Mouse (Mus musculus) cortical plate, adult 2 months (tissue): ENCODE measurements around the gene Kif27. TPM values are rescaled to one million over a fixed set of nuclear protein-coding genes. Genes with fewer than 3 reads are reported as not detected.

Experiments used
- H3K27ac ChIP-seq: fragments of 200-500 bp; 2 replicates; pipeline ENCODE4 v1.5.1; 2012; ENCODE audit warnings: low read length, control low read depth, inconsistent platforms; ENCODE audit not compliant: insufficient read depth
- H3K4me1 ChIP-seq: fragments of 200-500 bp; 2 replicates; pipeline ENCODE4 v1.6.1; 2011; ENCODE audit warnings: low read length; ENCODE audit not compliant: control insufficient read depth, insufficient read depth
- H3K4me3 ChIP-seq: fragments of 200-500 bp; 2 replicates; pipeline ENCODE4 v1.5.1; 2011; ENCODE audit warnings: mild to moderate bottlenecking, low read length, control low read depth; ENCODE audit not compliant: insufficient read depth
- CTCF ChIP-seq: fragments of 200-500 bp; IDR thresholded peaks from 2 replicates; pipeline ENCODE4 v1.5.1; 2011; ENCODE audit warnings: mild to moderate bottlenecking, control low read depth, low read length; ENCODE audit not compliant: insufficient read depth; ENCODE audit errors: extremely low read depth
- POLR2A ChIP-seq: fragments of 200-500 bp; IDR thresholded peaks from 2 replicates; pipeline ENCODE4 v1.6.1; 2011; ENCODE audit warnings: mild to moderate bottlenecking, low read length, control low read depth; ENCODE audit not compliant: insufficient read depth; ENCODE audit errors: extremely low read depth
- polyA plus RNA-seq: library from polyadenylated mRNA; depleted of rRNA; stranded (reverse); fragments of >200 nt; gene quantifications from 2 replicates; pipeline ENCODE4 v1.2.3, GENCODE M21; 2012

Kif27 gene
- polyA plus RNA-seq, 1 experiment: 1.6 TPM

- no peak for TF ChIP-seq CTCF
- no peak for TF ChIP-seq POLR2A
- H3K4me3 ChIP-seq: no peak overlapping the region
- H3K27ac ChIP-seq: no peak overlapping the region
- H3K4me1 ChIP-seq: no peaks in the 10 kb centered on the region
These were observed 49.4 kb downstream of the Kif27 start for GRCm38 (mm10) chr13:58309499-58309898.

DNA sequence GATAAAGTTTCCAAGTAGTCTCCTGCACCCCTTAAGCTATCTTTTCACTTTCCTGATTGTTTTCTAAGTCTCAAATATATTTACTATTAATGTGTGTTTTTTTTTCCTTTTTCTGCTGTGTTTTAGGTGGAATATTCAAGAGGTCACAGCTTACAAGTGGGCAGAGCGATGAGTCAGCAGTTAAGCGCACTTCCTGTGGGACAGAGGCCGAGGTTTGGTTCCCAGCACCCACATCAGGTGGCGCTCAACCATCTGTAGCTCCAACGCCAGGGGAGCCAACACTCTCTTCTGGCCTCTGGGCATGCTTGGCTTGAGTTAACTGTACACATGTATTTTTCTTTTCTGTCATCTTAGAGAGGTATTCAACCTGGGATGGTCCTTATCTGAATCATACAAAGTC lies 51.5 kb downstream of the Kif27 start:
- H3K27ac ChIP-seq: no peak overlapping the region
- H3K4me1 ChIP-seq: no peaks in the 10 kb centered on the region
- no peak overlapping the region for H3K4me3 ChIP-seq
- TF ChIP-seq CTCF (no peak), POLR2A (no peak)

- no peak for TF ChIP-seq POLR2A
- no peak overlapping the region for H3K4me3 ChIP-seq
- H3K27ac ChIP-seq: no peak overlapping the region
- H3K4me1 ChIP-seq: no peaks in the 10 kb centered on the region
These were observed 53.7 kb downstream of the Kif27 start for GRCm38 (mm10) chr13:58305230-58305629.

- no peak overlapping the region for H3K4me3 ChIP-seq
- TF ChIP-seq CTCF (no peak), POLR2A (no peak)
- no peaks in the 10 kb centered on the region for H3K4me1 ChIP-seq
- H3K27ac ChIP-seq: no peak overlapping the region
These were observed 56.3 kb downstream of the Kif27 start for GRCm38 (mm10) chr13:58302421-58303145.

DNA sequence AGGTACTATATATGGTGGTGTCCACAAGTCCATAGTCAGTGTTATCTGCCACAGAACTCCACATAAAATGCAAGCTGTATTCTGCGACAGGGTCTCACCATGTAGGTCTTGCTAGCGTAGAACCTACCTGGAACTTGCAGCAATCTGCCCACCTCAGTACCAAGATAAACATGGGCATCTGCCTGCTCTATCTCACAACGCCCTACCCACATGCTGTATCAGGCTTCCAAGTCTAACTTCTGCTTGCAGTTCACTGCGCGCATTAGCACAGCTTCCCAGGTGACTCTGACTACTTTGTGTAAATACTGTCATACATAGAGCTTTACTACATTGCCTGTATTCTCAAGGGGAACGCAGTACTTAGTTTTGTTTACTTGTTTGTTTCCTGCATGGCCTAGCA lies 57.0 kb downstream of the Kif27 start:
- Histone ChIP-seq H3K27ac (no peak overlapping the region), H3K4me3 (no peak overlapping the region), H3K4me1 (no peaks in the 10 kb centered on the region)
- no peak for TF ChIP-seq POLR2A
- no peak for TF ChIP-seq CTCF

- no peak overlapping the region for H3K4me3 ChIP-seq
- no peak overlapping the region for H3K27ac ChIP-seq
- no peaks in the 10 kb centered on the region for H3K4me1 ChIP-seq
- TF ChIP-seq POLR2A (no peak), CTCF (no peak)
These were observed 60.2 kb downstream of the Kif27 start for GRCm38 (mm10) chr13:58298756-58299155.

GRCm38 (mm10) chr13:58295582-58295981 lies 63.3 kb downstream of the Kif27 start:
- H3K4me3 ChIP-seq: no peak overlapping the region
- H3K4me1 ChIP-seq: no peaks in the 10 kb centered on the region
- no peak overlapping the region for H3K27ac ChIP-seq
- TF ChIP-seq CTCF (no peak), POLR2A (no peak)

- no peak for TF ChIP-seq CTCF
- TF ChIP-seq POLR2A: no peak
- H3K27ac ChIP-seq: no peak overlapping the region
- no peak overlapping the region for H3K4me3 ChIP-seq
- H3K4me1 ChIP-seq: no peaks in the 10 kb centered on the region
These were observed 66.1 kb downstream of the Kif27 start for GRCm38 (mm10) chr13:58292811-58293210.

DNA sequence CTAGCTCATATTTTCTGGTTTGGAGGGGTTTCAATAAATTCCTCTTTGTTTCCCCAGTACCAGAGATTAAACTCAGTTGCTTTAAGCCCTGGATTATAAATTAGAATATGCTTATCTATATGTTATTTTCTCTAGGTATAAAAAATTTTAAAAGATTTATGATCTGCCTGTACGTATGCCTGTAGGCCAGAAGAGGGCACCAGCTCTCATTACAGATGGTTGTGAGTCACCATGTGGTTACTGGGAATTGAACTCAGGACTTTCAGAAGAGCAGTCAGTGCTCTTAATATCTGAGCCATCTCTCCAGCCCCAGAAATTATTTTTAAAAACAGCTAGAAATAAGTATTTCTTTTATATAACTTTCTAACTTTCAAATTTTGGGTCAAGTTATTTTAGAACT lies 69.6 kb downstream of the Kif27 start:
- 0 out of 2 replicates have a peak, but pooled peaks have one; percentile 3 for TF ChIP-seq CTCF
- no peak for TF ChIP-seq POLR2A
- H3K27ac ChIP-seq: no peak overlapping the region
- no peak overlapping the region for H3K4me3 ChIP-seq
- H3K4me1 ChIP-seq: no peaks in the 10 kb centered on the region

DNA sequence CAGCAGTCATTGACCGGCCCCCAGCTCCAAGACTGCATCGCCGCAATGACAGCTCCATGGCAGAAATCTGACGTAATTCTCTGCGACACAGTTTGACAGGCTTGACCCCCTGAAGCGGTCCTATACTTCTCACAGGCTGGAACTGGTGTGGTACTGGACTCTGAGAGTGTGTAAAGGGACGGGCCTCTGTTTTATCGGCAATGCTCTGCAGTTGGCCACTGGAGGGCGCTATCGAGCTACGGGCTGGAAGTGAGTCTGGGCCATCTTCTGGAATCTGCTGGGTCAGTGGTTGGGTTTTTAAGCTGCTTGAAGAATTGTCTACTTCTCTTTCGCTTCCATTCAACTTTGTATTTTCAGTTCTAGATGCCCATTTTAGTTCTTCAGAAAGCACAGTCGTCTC lies 71.1 kb downstream of the Kif27 start:
- Histone ChIP-seq H3K27ac (no peak overlapping the region), H3K4me1 (no peaks in the 10 kb centered on the region), H3K4me3 (no peak overlapping the region)
- TF ChIP-seq CTCF (peak; percentile 94), POLR2A (no peak)
